18 mouse cellular contexts compared by ENCODE assay signal in genomic region chr1:172277172-172277571, GRCm38 (mm10). TPM values are rescaled to one million over a fixed set of nuclear protein-coding genes. Genes with fewer than 3 reads are reported as not detected.
DNase-seq lines count a peak whose midpoint lies in the region; ATAC-seq lines count a peak whose summit lies in the region.
"Had no signal": no experiment of that assay in that cellular context is flagged by ENCODE, and none has a peak within 500 bp of the region (broad histone marks: within the 10 kb centered on the region; RNA-seq: fewer than 3 reads in every experiment).

No protein-coding gene starts in this region.

- H3K9ac ChIP-seq in hindbrain, embryonic 16.5 days (ENCODE audit: low read depth, low read length) = no peak overlapping the region
- H3K9ac ChIP-seq: forebrain, embryonic 12.5 days; hindbrain, embryonic 15.5 days; lung, embryonic 15.5 days had no signal

- no peaks in the 10 kb centered on the region for H3K27me3 ChIP-seq in hindbrain, embryonic 16.5 days (replicated peaks; ENCODE audit: control insufficient read depth, insufficient read depth, low read length)
- H3K27me3 ChIP-seq: forebrain, embryonic 12.5 days; hindbrain, embryonic 15.5 days; lung, embryonic 15.5 days; Patski had no signal

- no peak overlapping the region for H3K27ac ChIP-seq in hindbrain, embryonic 16.5 days (ENCODE audit: low read depth, low read length)
- H3K27ac ChIP-seq: embryonic facial prominence, embryonic 10.5 days; forebrain, embryonic 12.5 days; hindbrain, embryonic 15.5 days; lung, embryonic 15.5 days had no signal

- no peak overlapping the region for H3K4me2 ChIP-seq in hindbrain, embryonic 16.5 days (ENCODE audit: low read length)
- H3K4me2 ChIP-seq: forebrain, embryonic 12.5 days; hindbrain, embryonic 15.5 days; lung, embryonic 15.5 days had no signal

- peak; percentile 51 for DNase-seq in lung, postnatal 36 days
- no peak for DNase-seq in lung, postnatal 14 days
- DNase-seq in T-cell, adult 2 months (ENCODE audit: low spot score) = peak; percentile 45
- peak; percentile 12 for DNase-seq in thymus, postnatal 25 days
- DNase-seq in layer of hippocampus, postnatal 14 days (ENCODE audit: low spot score in 2 of 2) = no peak
- DNase-seq: adrenal gland, postnatal 14 days; cerebellum, adult 11-12 months; kidney, postnatal 36 days had no signal

- no peaks in the 10 kb centered on the region for H3K36me3 ChIP-seq in hindbrain, embryonic 16.5 days (ENCODE audit: control insufficient read depth, insufficient read depth, low read length)
- H3K36me3 ChIP-seq: embryonic facial prominence, embryonic 10.5 days; forebrain, embryonic 12.5 days; hindbrain, embryonic 15.5 days; lung, embryonic 15.5 days had no signal

- no peak overlapping the region for H3K4me3 ChIP-seq in hindbrain, embryonic 16.5 days (ENCODE audit: low read length)
- H3K4me3 ChIP-seq: embryonic facial prominence, embryonic 10.5 days; forebrain, embryonic 12.5 days; hindbrain, embryonic 15.5 days; lung, embryonic 15.5 days had no signal

- 78% methylated on average over 3 of the region's 3 CpGs for WGBS in hindbrain, embryonic 16.5 days

- no peaks in the 10 kb centered on the region for H3K4me1 ChIP-seq in hindbrain, embryonic 16.5 days (ENCODE audit: control insufficient read depth, insufficient read depth, low read depth, low read length)
- H3K4me1 ChIP-seq: hindbrain, embryonic 15.5 days had no signal

- no peaks in the 10 kb centered on the region for H3K9me3 ChIP-seq in hindbrain, embryonic 16.5 days (ENCODE audit: control insufficient read depth, low read length)
- H3K9me3 ChIP-seq: embryonic facial prominence, embryonic 10.5 days; forebrain, embryonic 12.5 days; hindbrain, embryonic 15.5 days; lung, embryonic 15.5 days had no signal

- peak; percentile 88 for ATAC-seq in megakaryocyte progenitor cell, adult 5-6 weeks (replicated peaks; ENCODE audit: poor library complexity)
- no peak for ATAC-seq in hindbrain, embryonic 16.5 days
- ATAC-seq: midbrain, embryonic 16.5 days; Patski had no signal

RNA-seq across cellular contexts. Expression of gene Igsf8, which starts 15.7 kb away (rescaled TPM):
- total RNA-seq in megakaryocyte progenitor cell, adult 5-6 weeks (2015) = 28.8 and 29.7 TPM in 2 replicates
- total RNA-seq in megakaryocyte progenitor cell, adult 5-6 weeks (2017) = 25.5 and 30.6 TPM in 2 replicates
- total RNA-seq in layer of hippocampus, postnatal 14 days (2021) = 100 to 1,000 TPM; 185 to 195 TPM
- 84.7 and 88.3 TPM in 2 replicates for polyA plus RNA-seq in hindbrain, embryonic 16.5 days (2015; fragmentation: Nextera tagmentation; extraction: Ambion mirVana)

RNA-seq across cellular contexts. Expression of gene Atp1a4, which starts 19.0 kb away (rescaled TPM):
- total RNA-seq in megakaryocyte progenitor cell, adult 5-6 weeks (2015) = not detected in 2 replicates
- not detected in 2 replicates for total RNA-seq in megakaryocyte progenitor cell, adult 5-6 weeks (2017)
- total RNA-seq in layer of hippocampus, postnatal 14 days (2021) = not detected
- polyA plus RNA-seq in hindbrain, embryonic 16.5 days (2015; fragmentation: Nextera tagmentation; extraction: Ambion mirVana) = 0.06 TPM in 1 of 2 replicates, not detected in the other
- total RNA-seq: left cerebral cortex, postnatal 25 days had no signal
- polyA plus RNA-seq: embryonic facial prominence, embryonic 10.5 days; lung, embryonic 15.5 days; midbrain, embryonic 16.5 days; urinary bladder, adult 2 months had no signal

RNA-seq across cellular contexts. Expression of gene Atp1a2, which starts 20.7 kb away (rescaled TPM):
- total RNA-seq in megakaryocyte progenitor cell, adult 5-6 weeks (2015) = not detected in 2 replicates
- total RNA-seq in megakaryocyte progenitor cell, adult 5-6 weeks (2017) = not detected in 2 replicates
- total RNA-seq in layer of hippocampus, postnatal 14 days (2021) = 100 to 1,000 TPM; 610 to 641 TPM
- polyA plus RNA-seq in hindbrain, embryonic 16.5 days (2015; fragmentation: Nextera tagmentation; extraction: Ambion mirVana) = 96.7 and 102 TPM in 2 replicates

RNA-seq across cellular contexts. Expression of gene Kcnj9, which starts 51.9 kb away (rescaled TPM):
- total RNA-seq in megakaryocyte progenitor cell, adult 5-6 weeks (2015) = not detected in 2 replicates
- not detected in 2 replicates for total RNA-seq in megakaryocyte progenitor cell, adult 5-6 weeks (2017)
- 10 to 100 TPM; 37.4 to 50.1 TPM for total RNA-seq in layer of hippocampus, postnatal 14 days (2021)
- polyA plus RNA-seq in hindbrain, embryonic 16.5 days (2015; fragmentation: Nextera tagmentation; extraction: Ambion mirVana) = 4.9 and 5.6 TPM in 2 replicates

RNA-seq across cellular contexts. Expression of gene Casq1, which starts 57.5 kb away (rescaled TPM):
- not detected in 2 replicates for total RNA-seq in megakaryocyte progenitor cell, adult 5-6 weeks (2015)
- not detected in 2 replicates for total RNA-seq in megakaryocyte progenitor cell, adult 5-6 weeks (2017)
- total RNA-seq in layer of hippocampus, postnatal 14 days (2021) = 1 to 10 TPM; 1.1 to 1.4 TPM
- polyA plus RNA-seq in hindbrain, embryonic 16.5 days (2015; fragmentation: Nextera tagmentation; extraction: Ambion mirVana) = 1.5 and 5.5 TPM in 2 replicates

Comparison
In these comparisons a context has a peak if more than half of its experiments do, and no peak if none do; other contexts are left out.
1. DNase-seq: peak in lung, postnatal 36 days (single experiment), T-cell, adult 2 months (single experiment) and thymus, postnatal 25 days (single experiment); none in lung, postnatal 14 days (single experiment) and layer of hippocampus, postnatal 14 days (0 of 2).
2. RNA of gene Igsf8, which starts 15.7 kb away (total RNA-seq): 185 to 195 TPM in layer of hippocampus, postnatal 14 days; 25.5 to 30.6 TPM in megakaryocyte progenitor cell, adult 5-6 weeks; every median in the first group is over 4 times any median in the second.
3. RNA of gene Atp1a2, which starts 20.7 kb away (total RNA-seq): 610 to 641 TPM in layer of hippocampus, postnatal 14 days; not detected in megakaryocyte progenitor cell, adult 5-6 weeks; every median in the first group is over 100 times any median in the second.